Mouse (Mus musculus) kidney, postnatal 0 days (tissue): ENCODE data around the gene Pih1d1. TPM values are rescaled to one million over a fixed set of nuclear protein-coding genes. Genes with fewer than 3 reads are reported as not detected.

Source experiments
- ATAC-seq: fragments of 200-750 bp; cut with Nextera tagmentation; replicated peaks from 2 replicates; pipeline ENCODE4 v1.8.0; 2017; ENCODE audit warnings: low read depth, moderate number of reproducible peaks, moderate TSS enrichment, moderate library complexity; ENCODE audit not compliant: low FRiP score
- DNase-seq: peaks from one replicate; pipeline ENCODE4 v3.0.0-alpha.2; 2016; ENCODE audit warnings: low spot score
- H3K27ac ChIP-seq: fragments of 300-500 bp; sonication (generic); 2 replicates; pipeline ENCODE4 v1.5.1; 2014; ENCODE audit warnings: mild to moderate bottlenecking
- H3K27me3 ChIP-seq: fragments of 300-500 bp; sonication (generic); 2 replicates; pipeline ENCODE4 v1.6.1; 2014; ENCODE audit warnings: low read length, mixed read lengths; ENCODE audit not compliant: insufficient read depth
- H3K36me3 ChIP-seq: fragments of 300-500 bp; sonication (generic); 2 replicates; pipeline ENCODE4 v1.6.1; 2014; ENCODE audit warnings: low read length, mixed read lengths; ENCODE audit not compliant: insufficient read depth
- H3K4me1 ChIP-seq: fragments of 300-500 bp; sonication (generic); replicated peaks from 2 replicates; pipeline ENCODE4 v1.6.1; 2014; ENCODE audit warnings: antibody characterized with exemption, low read length, mixed read lengths; ENCODE audit not compliant: insufficient read depth
- H3K4me2 ChIP-seq: fragments of 300-500 bp; sonication (generic); 2 replicates; pipeline ENCODE4 v1.6.1; 2014; ENCODE audit warnings: mild to moderate bottlenecking, low read length, moderate library complexity, mixed read lengths
- H3K4me3 ChIP-seq: fragments of 300-500 bp; sonication (generic); replicated peaks from 2 replicates; pipeline ENCODE4 v1.5.1; 2014; ENCODE audit warnings: low read depth, low read length
- H3K9ac ChIP-seq: fragments of 300-500 bp; sonication (generic); 2 replicates; pipeline ENCODE4 v1.6.1; 2014; ENCODE audit warnings: low read depth, low read length
- H3K9me3 ChIP-seq: fragments of 300-500 bp; sonication (generic); replicated peaks from 2 replicates; pipeline ENCODE4 v1.6.1; 2016; ENCODE audit warnings: low read length, inconsistent platforms, mixed read lengths
- CTCF ChIP-seq: IDR thresholded peaks from 2 replicates; pipeline ENCODE4 v1.5.1; 2016; ENCODE audit warnings: antibody characterized with exemption, low read depth, mild to moderate bottlenecking, moderate library complexity
- WGBS: fragments of 180-500 bp; shearing (Covaris S2); extraction: QIAGEN DNeasy Blood & Tissue Kit; methylation state at CpG from one replicate; pipeline ENCODE4 v1.1.7; 2014; 5-methylcytosine and 5-hydroxymethylcytosine counted together
- polyA plus RNA-seq: library from polyadenylated mRNA; unstranded; fragments of >200 nt; fragmentation: Nextera tagmentation; extraction: Ambion mirVana; gene quantifications from 2 replicates; pipeline ENCODE4 v1.2.1, GENCODE M21; 2015

Gene Pih1d1
- polyA plus RNA-seq, 1 experiment from 2014 or later: 81.3 TPM

- H3K9ac ChIP-seq: no peak overlapping the region
- H3K4me2 ChIP-seq: no peak overlapping the region
- 78% methylated on average over 4 of the region's 4 CpGs for whole genome bisulfite sequencing
- no peaks in the 10 kb centered on the region for H3K36me3 ChIP-seq
- TF ChIP-seq CTCF: no peak
- DNase-seq (no peak), ATAC-seq (no peak)
- H3K4me1 ChIP-seq: peaks cover 10% of the 10 kb centered on the region
- no peak overlapping the region for H3K27ac ChIP-seq
- H3K27me3 ChIP-seq: no peaks in the 10 kb centered on the region
- no peak overlapping the region for H3K4me3 ChIP-seq
- H3K9me3 ChIP-seq: no peaks in the 10 kb centered on the region
Observed at GRCm38 (mm10) chr7:45196176-45196535, 42.1 kb downstream of the Pih1d1 start.

- no peaks in the 10 kb centered on the region for H3K36me3 ChIP-seq
- TF ChIP-seq CTCF: no peak
- 68% methylated on average over 5 of the region's 5 CpGs for WGBS
Observed at GRCm38 (mm10) chr7:45196994-45197393, 42.9 kb downstream of the Pih1d1 start.

GRCm38 (mm10) chr7:45198435-45198834, 44.3 kb downstream of the Pih1d1 start:
- Histone ChIP-seq H3K4me3 (no peak overlapping the region), H3K4me1 (no peaks in the 10 kb centered on the region), H3K27ac (no peak overlapping the region), H3K4me2 (no peak overlapping the region), H3K36me3 (no peaks in the 10 kb centered on the region), H3K9ac (no peak overlapping the region), H3K9me3 (no peaks in the 10 kb centered on the region), H3K27me3 (no peaks in the 10 kb centered on the region)
- TF ChIP-seq CTCF: peak; percentile 95
- 13% methylated on average over 5 of the region's 5 CpGs for WGBS
- ATAC-seq (no peak), DNase-seq (peak; percentile 90)

More at GRCm38 (mm10) chr7:45196994-45197393, 42.9 kb downstream of the Pih1d1 start:
- Histone ChIP-seq H3K27me3 (no peaks in the 10 kb centered on the region), H3K4me2 (no peak overlapping the region), H3K4me1 (peaks cover 2% of the 10 kb centered on the region; the same call in 1 of the 2 replicates), H3K4me3 (no peak overlapping the region), H3K9me3 (no peaks in the 10 kb centered on the region), H3K9ac (no peak overlapping the region; the same call in 1 of the 2 replicates), H3K27ac (no peak overlapping the region)
- no peak for ATAC-seq
- no peak for DNase-seq

GRCm38 (mm10) chr7:45198961-45199360, 44.9 kb downstream of the Pih1d1 start:
- no peak overlapping the region for H3K9ac ChIP-seq
- H3K4me2 ChIP-seq: no peak overlapping the region
- WGBS: 78% methylated on average over 11 of the region's 11 CpGs
- no peak for TF ChIP-seq CTCF
- H3K4me3 ChIP-seq: no peak overlapping the region
- no peaks in the 10 kb centered on the region for H3K27me3 ChIP-seq
- DNase-seq: no peak
- H3K9me3 ChIP-seq: no peaks in the 10 kb centered on the region
- H3K27ac ChIP-seq: no peak overlapping the region
- ATAC-seq: no peak
- H3K4me1 ChIP-seq: no peaks in the 10 kb centered on the region
- no peaks in the 10 kb centered on the region for H3K36me3 ChIP-seq

- TF ChIP-seq CTCF: no peak
- Histone ChIP-seq H3K27me3 (no peaks in the 10 kb centered on the region), H3K4me1 (no peaks in the 10 kb centered on the region; the same call in 1 of the 2 replicates), H3K9ac (no peak overlapping the region), H3K4me2 (no peak overlapping the region), H3K36me3 (no peaks in the 10 kb centered on the region), H3K9me3 (no peaks in the 10 kb centered on the region), H3K27ac (no peak overlapping the region), H3K4me3 (no peak overlapping the region)
- DNase-seq (no peak), ATAC-seq (no peak)
- WGBS: 44% methylated on average over 10 of the region's 10 CpGs
Observed at GRCm38 (mm10) chr7:45202654-45203053, 48.6 kb downstream of the Pih1d1 start.

GRCm38 (mm10) chr7:45204380-45205143, 50.5 kb downstream of the Pih1d1 start, which contains the start of gene Ccdc155:
Gene Ccdc155, minus strand, starts transcription at chr7:45204892.
- DNase-seq (peak; percentile 99), ATAC-seq (peak; percentile 90)
- no peaks in the 10 kb centered on the region for H3K36me3 ChIP-seq
- H3K27ac ChIP-seq: no peak within 1 kb of the TSS
- H3K9ac ChIP-seq: peak within 1 kb of the TSS; percentile 37; the same call in 1 of the 2 replicates
- H3K27me3 ChIP-seq: no peaks in the 10 kb centered on the region
- no peaks in the 10 kb centered on the region for H3K9me3 ChIP-seq
- H3K4me3 ChIP-seq: peak within 1 kb of the TSS; percentile 32
- H3K4me2 ChIP-seq: peak within 1 kb of the TSS; percentile 54
- no peak for TF ChIP-seq CTCF
- WGBS: 8% methylated on average over 44 of the region's 44 CpGs
- H3K4me1 ChIP-seq: no peaks in the 10 kb centered on the region; the same call in 1 of the 2 replicates
